Mouse (Mus musculus): Measurements from ENCODE around the gene Rnf144a. TPM values are rescaled to one million over a fixed set of nuclear protein-coding genes. Genes with fewer than 3 reads are reported as not detected.
A peak's percentile ranks its signal among the peaks of the same experiment; 100 is the strongest.

Rnf144a gene
- total and polyA plus RNA-seq, 2 experiments, result 2.0 to 2.3 TPM

DNA sequence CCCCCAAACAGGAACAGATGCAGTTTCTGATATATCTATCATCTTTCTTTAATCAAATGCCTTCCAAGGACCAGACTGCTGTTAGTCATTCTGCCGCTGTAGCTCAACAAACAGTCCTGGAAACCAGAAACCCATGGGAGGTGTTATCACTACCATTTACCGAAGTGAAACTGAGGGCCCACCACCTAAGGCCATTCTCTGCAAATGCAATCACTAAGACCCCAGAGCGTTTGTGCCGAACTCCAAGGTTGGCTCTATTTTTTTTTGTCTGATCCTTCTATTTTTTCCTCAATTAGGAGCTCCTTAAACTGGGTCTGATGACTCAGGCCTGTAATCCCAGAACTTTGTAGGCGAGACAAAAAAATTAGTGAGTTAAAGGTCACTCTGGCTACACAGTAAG lies 85.3 kb downstream of the Rnf144a start:
- H3K4me3 ChIP-seq (ENCODE audit: insufficient read depth, low read depth, low read length), result no peak overlapping the region
- H3K4me1 ChIP-seq (ENCODE audit: control insufficient read depth, insufficient read depth, low read length), result no peaks in the 10 kb centered on the region
- H3K79me2 ChIP-seq (ENCODE audit: control insufficient read depth, insufficient read depth, low read length), result no peaks in the 10 kb centered on the region
- H3K27ac ChIP-seq (replicated peaks; ENCODE audit: insufficient read depth, low read depth, low read length), result no peak overlapping the region
- WGBS, result 73% methylated on average over 5 of the region's 5 CpGs
- TF ChIP-seq POLR2A (IDR thresholded peaks at IDR 0.05; ENCODE audit: extremely low read depth, insufficient read depth, low read length), result no peak
- TF ChIP-seq CTCF (IDR thresholded peaks at IDR 0.05; ENCODE audit: low read depth, low read length), result no peak
- H3K27me3 ChIP-seq (ENCODE audit: control insufficient read depth, insufficient read depth, low read length), result no peaks in the 10 kb centered on the region
- H3K36me3 ChIP-seq (ENCODE audit: control insufficient read depth, insufficient read depth, low read length), result no peaks in the 10 kb centered on the region
- no peak for DNase-seq (ENCODE audit: extremely low read depth, low read depth, low spot score)
- H3K9ac ChIP-seq (ENCODE audit: low read depth, low read length), result no peak overlapping the region

DNA sequence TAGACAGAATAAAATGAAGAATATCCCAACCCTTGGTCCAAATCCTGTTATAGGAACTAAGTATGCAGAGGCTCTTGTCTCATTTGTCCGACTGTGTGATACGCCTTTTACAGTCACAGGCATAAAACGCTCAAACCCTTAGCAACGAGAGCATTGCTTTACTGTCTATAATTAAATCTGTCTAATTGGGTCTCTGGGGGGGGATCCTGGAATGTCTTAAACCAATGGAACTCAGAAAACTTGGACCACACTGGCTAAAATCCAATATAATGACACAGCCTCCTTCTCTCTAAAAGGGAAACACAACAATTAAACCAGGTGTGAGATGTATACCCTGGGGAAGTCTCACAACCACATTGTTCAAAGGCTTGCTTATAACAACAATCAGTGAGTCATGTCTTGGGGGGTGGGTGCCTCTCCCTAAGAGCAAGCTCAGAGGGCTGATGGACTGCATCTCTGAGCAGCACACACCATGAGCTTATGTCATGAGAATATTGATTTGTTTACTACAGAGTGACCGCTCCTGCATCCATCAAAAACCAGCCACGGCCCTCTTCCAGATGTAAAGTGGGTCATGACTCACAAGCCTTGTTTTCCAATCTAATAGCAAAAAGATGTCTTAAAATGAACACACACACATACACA lies 85.9 kb downstream of the Rnf144a start:
- no peak for DNase-seq (ENCODE audit: extremely low read depth, low read depth, low spot score)
- no peaks in the 10 kb centered on the region for H3K4me1 ChIP-seq (ENCODE audit: control insufficient read depth, insufficient read depth, low read length)
- WGBS, result 83% methylated on average over 6 of the region's 6 CpGs

DNA sequence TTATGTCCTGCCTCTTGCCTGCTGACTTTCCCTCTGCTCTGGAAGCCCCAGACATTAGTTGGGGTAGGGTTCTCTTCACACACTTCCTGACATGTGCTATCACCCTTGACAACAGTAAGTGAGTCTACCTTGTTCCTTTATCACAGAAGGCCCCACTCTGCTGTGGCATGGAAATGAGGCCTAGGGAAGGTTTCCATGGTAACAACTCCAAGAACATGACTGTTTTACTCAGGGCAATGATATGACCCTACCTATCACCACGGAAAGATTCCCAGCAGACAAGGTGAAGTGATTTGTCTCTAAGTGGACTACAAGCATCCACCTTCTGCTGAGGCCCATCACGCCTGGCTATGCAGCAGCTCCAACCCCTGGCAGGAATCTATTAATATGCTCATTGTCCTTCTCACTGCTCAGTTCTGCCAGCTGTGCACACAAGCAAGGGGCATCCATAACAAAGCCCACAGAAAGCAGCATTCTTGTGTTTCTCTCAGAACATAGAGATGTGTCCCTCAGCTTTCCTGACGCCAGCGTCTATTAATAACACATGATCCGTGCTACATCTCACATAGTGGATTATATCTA lies 91.2 kb downstream of the Rnf144a start:
- TF ChIP-seq POLR2A (IDR thresholded peaks at IDR 0.05; ENCODE audit: extremely low read depth, insufficient read depth, low read length), result no peak
- no peak for TF ChIP-seq CTCF (IDR thresholded peaks at IDR 0.05; ENCODE audit: low read depth, low read length)
- H3K9ac ChIP-seq (ENCODE audit: low read depth, low read length), result no peak overlapping the region
- H3K36me3 ChIP-seq (ENCODE audit: control insufficient read depth, insufficient read depth, low read length), result no peaks in the 10 kb centered on the region
- H3K27me3 ChIP-seq (ENCODE audit: control insufficient read depth, insufficient read depth, low read length), result no peaks in the 10 kb centered on the region
- 94% methylated on average over 5 of the region's 5 CpGs for WGBS
- no peak overlapping the region for H3K4me3 ChIP-seq (ENCODE audit: insufficient read depth, low read depth, low read length)
- H3K4me1 ChIP-seq (ENCODE audit: control insufficient read depth, insufficient read depth, low read length), result no peaks in the 10 kb centered on the region
- H3K79me2 ChIP-seq (ENCODE audit: control insufficient read depth, insufficient read depth, low read length), result no peaks in the 10 kb centered on the region
- no peak for DNase-seq (ENCODE audit: extremely low read depth, low read depth, low spot score)
- no peak overlapping the region for H3K27ac ChIP-seq (replicated peaks; ENCODE audit: insufficient read depth, low read depth, low read length)

More for the DNA sequence above, 85.9 kb downstream of the Rnf144a start:
- no peaks in the 10 kb centered on the region for H3K27me3 ChIP-seq (ENCODE audit: control insufficient read depth, insufficient read depth, low read length)
- no peaks in the 10 kb centered on the region for H3K79me2 ChIP-seq (ENCODE audit: control insufficient read depth, insufficient read depth, low read length)
- no peak overlapping the region for H3K4me3 ChIP-seq (ENCODE audit: insufficient read depth, low read depth, low read length)
- H3K36me3 ChIP-seq (ENCODE audit: control insufficient read depth, insufficient read depth, low read length), result no peaks in the 10 kb centered on the region
- no peak for TF ChIP-seq CTCF (IDR thresholded peaks at IDR 0.05; ENCODE audit: low read depth, low read length)
- TF ChIP-seq POLR2A (IDR thresholded peaks at IDR 0.05; ENCODE audit: extremely low read depth, insufficient read depth, low read length), result no peak
- H3K27ac ChIP-seq (replicated peaks; ENCODE audit: insufficient read depth, low read depth, low read length), result no peak overlapping the region
- H3K9ac ChIP-seq (ENCODE audit: low read depth, low read length), result no peak overlapping the region

DNA sequence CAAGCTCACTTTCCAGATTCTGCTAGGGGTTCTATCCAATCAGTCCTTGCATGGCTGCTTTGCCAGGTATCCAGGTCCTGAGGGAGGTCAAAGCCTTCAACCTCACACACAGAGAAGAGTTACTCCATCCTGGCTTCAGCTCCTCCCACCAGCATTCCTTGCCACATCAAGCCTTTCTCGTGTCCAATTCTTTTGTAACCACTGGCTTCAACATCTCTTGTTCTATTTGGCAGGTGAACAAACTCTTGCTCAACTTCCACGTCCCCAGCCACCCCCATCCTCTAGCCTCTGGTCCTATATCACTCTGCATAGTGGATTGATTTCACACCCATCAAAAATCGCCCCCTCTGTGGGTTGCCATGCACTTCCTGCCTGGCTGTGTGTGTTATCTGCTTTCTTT lies 98.8 kb downstream of the Rnf144a start:
- Histone ChIP-seq H3K79me2 (ENCODE audit: control insufficient read depth, insufficient read depth, low read length) (no peaks in the 10 kb centered on the region), H3K4me1 (ENCODE audit: control insufficient read depth, insufficient read depth, low read length) (peaks cover 8% of the 10 kb centered on the region), H3K27me3 (ENCODE audit: control insufficient read depth, insufficient read depth, low read length) (no peaks in the 10 kb centered on the region), H3K36me3 (ENCODE audit: control insufficient read depth, insufficient read depth, low read length) (no peaks in the 10 kb centered on the region), H3K9ac (ENCODE audit: low read depth, low read length) (no peak overlapping the region), H3K27ac (replicated peaks; ENCODE audit: insufficient read depth, low read depth, low read length) (no peak overlapping the region), H3K4me3 (ENCODE audit: insufficient read depth, low read depth, low read length) (no peak overlapping the region)
- peak; percentile 99 for DNase-seq (ENCODE audit: extremely low read depth, low read depth, low spot score)
- WGBS, result 6% methylated on average over 3 of the region's 3 CpGs
- TF ChIP-seq CTCF (IDR thresholded peaks at IDR 0.05; ENCODE audit: low read depth, low read length), result no peak
- TF ChIP-seq POLR2A (IDR thresholded peaks at IDR 0.05; ENCODE audit: extremely low read depth, insufficient read depth, low read length), result no peak

DNA sequence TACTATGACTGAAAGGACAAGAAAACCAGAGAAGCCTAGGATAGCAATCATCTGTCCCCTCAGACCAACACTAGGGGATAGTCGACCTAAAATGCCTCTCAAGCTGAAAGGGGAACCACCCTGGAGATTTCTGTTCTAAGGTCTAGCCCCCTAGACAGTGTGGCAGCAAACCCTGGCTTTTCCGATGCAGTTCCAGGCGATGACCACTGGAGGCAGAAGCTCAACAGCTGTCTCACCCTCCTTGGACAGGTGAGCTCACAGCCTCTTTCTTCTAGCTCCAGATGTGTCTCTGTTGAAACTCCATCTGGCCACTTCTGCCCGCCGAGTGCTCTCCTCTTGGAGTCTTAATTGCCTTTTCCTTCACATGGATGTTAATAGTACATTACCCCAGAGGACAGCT lies 100.1 kb downstream of the Rnf144a start:
- DNase-seq (ENCODE audit: extremely low read depth, low read depth, low spot score), result peak; percentile 36
- no peak overlapping the region for H3K27ac ChIP-seq (replicated peaks; ENCODE audit: insufficient read depth, low read depth, low read length)
- 29% methylated on average over 5 of the region's 5 CpGs for WGBS

DNA sequence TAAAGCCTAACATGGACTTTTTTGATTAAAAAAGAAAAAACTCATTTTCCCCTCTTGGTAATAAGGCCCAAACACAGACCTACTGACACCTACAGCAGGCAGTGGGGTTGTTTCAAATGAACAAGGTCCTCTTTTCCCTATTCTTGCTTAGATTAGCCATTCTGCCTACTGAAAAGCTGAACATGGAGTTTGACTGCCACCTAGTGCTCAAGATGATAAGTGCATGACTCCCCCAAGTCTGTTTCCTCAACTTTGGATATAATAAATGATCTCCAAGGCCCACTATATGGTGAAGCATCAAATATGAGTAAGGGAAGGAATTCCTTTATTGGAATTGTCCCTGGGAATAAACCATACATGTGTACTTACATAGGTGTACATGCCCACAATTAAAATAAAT lies 103.5 kb downstream of the Rnf144a start:
- Histone ChIP-seq H3K4me3 (ENCODE audit: insufficient read depth, low read depth, low read length) (no peak overlapping the region), H3K27me3 (ENCODE audit: control insufficient read depth, insufficient read depth, low read length) (no peaks in the 10 kb centered on the region), H3K27ac (replicated peaks; ENCODE audit: insufficient read depth, low read depth, low read length) (no peak overlapping the region), H3K9ac (ENCODE audit: low read depth, low read length) (no peak overlapping the region), H3K4me1 (ENCODE audit: control insufficient read depth, insufficient read depth, low read length) (peaks cover 6% of the 10 kb centered on the region), H3K79me2 (ENCODE audit: control insufficient read depth, insufficient read depth, low read length) (no peaks in the 10 kb centered on the region), H3K36me3 (ENCODE audit: control insufficient read depth, insufficient read depth, low read length) (peaks cover 2% of the 10 kb centered on the region; the same call in 1 of the 2 replicates)
- TF ChIP-seq POLR2A (IDR thresholded peaks at IDR 0.05; ENCODE audit: extremely low read depth, insufficient read depth, low read length) (no peak), CTCF (IDR thresholded peaks at IDR 0.05; ENCODE audit: low read depth, low read length) (peak; percentile 59)
- peak; percentile 42 for DNase-seq (ENCODE audit: extremely low read depth, low read depth, low spot score)

More for the DNA sequence above, 100.1 kb downstream of the Rnf144a start:
- Histone ChIP-seq H3K27me3 (ENCODE audit: control insufficient read depth, insufficient read depth, low read length) (no peaks in the 10 kb centered on the region), H3K36me3 (ENCODE audit: control insufficient read depth, insufficient read depth, low read length) (peaks cover 2% of the 10 kb centered on the region; the same call in 1 of the 2 replicates), H3K4me1 (ENCODE audit: control insufficient read depth, insufficient read depth, low read length) (peaks cover 8% of the 10 kb centered on the region), H3K9ac (ENCODE audit: low read depth, low read length) (no peak overlapping the region), H3K4me3 (ENCODE audit: insufficient read depth, low read depth, low read length) (no peak overlapping the region), H3K79me2 (ENCODE audit: control insufficient read depth, insufficient read depth, low read length) (no peaks in the 10 kb centered on the region)
- TF ChIP-seq CTCF (IDR thresholded peaks at IDR 0.05; ENCODE audit: low read depth, low read length) (peak; percentile 92), POLR2A (IDR thresholded peaks at IDR 0.05; ENCODE audit: extremely low read depth, insufficient read depth, low read length) (no peak)
